Mouse (Mus musculus): ENCODE data around the gene Lrmp. TPM values are rescaled to one million over a fixed set of nuclear protein-coding genes. Genes with fewer than 3 reads are reported as not detected.
"Not testable (repeated sequence)": the region's sequence is repeated elsewhere in the genome, so short reads cannot be mapped to it uniquely, and the experiment has no call there.

Lrmp gene
- polyA plus RNA-seq, 1 experiment from 2014 or later: 178 TPM

DNA sequence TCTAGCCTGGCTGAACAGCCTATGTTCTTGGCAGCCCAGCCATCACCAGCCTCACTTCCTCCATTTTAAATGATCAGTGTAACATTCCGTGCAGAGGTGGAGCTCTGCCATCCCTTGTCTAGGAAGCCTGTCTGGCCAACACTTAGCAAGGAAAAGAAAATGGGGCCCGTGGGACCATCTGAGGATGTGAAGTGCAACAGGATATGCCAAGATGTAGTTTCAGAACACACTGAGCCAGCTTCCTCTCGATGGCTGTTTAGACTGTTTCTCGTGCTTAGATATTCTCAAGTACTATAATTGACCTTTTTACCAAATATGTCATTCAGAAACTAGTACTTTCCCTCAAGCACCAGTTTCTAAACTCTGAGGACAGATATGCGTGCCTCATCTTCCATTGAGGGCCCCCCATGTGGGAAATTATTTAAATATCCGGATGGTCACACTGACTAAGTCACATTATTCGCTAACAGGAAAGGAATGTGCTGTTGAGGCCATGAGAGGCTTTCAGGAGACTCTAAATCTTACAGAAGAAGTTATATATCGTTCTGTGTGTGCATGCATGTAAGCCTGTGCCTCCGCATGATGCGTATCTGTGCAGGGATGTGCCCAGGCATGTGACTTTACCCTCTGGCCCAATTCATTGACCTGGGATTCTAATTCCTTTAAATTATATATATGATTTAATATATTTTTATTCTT, 11.1 kb upstream of the Lrmp start:
- peak; percentile 44 for DNase-seq (ENCODE audit: low spot score)

DNA sequence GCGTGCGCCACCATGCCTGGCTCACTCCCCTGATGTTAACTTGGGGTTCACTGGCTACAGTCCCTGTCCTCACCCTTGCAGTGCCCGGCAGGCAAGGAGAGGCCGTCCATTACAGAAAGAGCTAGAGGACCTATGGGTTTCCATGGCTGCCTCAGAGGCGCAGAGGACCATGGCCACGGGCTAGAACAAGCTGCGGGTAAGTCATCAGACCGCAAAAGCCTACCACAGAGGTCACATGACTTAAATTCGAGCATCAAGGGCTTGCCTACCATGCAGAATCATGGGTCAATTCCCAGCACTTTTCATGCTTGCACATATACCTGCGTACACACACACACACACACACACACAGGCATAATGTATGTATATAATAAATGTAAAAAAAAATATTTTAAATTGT, 10.0 kb upstream of the Lrmp start:
- DNase-seq (ENCODE audit: low spot score): peak; percentile 32

DNA sequence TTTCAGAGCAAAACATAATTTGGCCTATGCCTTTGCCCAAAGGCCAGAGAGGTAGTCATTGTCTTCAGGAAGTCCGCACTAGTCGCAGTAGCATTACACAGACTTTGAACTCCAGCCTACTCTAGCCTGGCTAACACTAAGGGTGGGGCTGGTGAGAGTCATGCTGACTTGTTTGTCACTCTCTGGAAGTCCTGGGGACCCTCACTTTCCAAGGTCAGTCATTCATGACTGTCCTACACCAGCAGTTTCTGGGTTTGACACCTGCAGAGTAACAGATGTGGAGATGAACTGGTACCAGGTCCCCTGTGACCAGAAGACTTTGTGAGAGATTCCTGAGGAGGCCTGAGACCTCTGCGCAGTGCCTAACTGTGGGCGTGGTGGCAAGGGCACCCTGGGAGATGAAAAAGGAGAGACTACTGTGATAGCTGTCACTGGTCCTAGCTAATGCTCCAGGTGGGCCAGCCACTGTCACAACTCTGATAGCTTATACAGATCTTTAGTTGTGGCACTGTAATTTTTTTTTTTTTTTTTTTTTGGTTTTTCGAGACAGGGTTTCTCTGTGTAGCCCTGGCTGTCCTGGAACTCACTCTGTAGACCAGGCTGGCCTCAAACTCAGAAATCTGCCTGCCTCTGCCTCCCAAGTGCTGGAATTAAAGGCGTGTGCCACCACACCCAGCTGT, 9.2 kb upstream of the Lrmp start:
- no peak for DNase-seq (ENCODE audit: low spot score)

- no peak for DNase-seq (ENCODE audit: low spot score)
Measured at GRCm38 (mm10) chr6:145110786-145111185, 4.7 kb upstream of the Lrmp start.

GRCm38 (mm10) chr6:145112865-145113264, 2.6 kb upstream of the Lrmp start:
- no peak for DNase-seq (ENCODE audit: low spot score)

DNA sequence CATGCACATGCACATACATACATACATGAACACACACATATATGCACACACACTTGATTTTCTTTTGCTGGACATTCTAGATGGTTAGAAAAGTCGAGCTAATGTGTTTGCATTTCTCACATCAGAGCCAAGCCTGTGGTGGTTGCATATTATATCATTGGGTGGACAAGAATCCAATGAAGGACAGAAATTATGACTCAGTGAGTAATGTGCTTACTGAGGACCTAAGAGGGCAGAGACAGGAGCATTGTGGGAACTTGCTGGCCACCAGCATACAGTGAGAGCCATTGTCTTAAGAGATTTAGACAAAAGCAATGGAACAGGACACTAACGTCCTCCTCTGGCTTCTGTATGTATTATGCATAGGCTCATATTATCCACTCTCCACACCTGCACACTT, 892 bp upstream of the Lrmp start:
- no peak for DNase-seq (ENCODE audit: low spot score)

DNA sequence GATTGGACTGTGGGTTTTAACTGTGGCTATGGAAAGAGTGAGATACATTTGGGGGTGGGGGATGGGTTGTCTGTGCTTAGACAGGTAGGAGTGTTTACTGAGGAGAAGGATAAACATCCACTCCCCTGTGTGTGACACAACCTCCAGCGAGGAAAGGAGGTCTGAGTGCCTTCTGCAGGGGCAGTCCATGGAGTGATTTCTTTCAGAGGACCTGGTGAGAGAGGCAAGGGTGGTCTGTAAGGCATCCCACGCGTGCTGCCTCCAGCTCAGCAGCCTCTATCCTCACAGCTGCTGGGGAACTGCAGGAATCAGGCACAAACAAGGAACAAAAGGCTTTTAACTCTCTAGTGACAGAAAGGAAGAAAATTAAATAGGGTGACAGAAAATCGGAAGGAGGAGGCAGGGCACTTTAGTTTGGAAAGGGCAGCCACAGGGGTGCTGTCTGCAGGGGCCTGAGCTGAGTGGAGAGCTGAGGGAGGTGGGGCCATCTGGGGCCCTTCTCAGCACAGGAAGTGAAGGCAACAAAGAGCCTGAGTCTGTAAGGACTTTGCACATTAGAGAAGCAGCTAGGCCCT, 732 bp downstream of the Lrmp start:
- peak; percentile 58 for DNase-seq (ENCODE audit: low spot score)

DNA sequence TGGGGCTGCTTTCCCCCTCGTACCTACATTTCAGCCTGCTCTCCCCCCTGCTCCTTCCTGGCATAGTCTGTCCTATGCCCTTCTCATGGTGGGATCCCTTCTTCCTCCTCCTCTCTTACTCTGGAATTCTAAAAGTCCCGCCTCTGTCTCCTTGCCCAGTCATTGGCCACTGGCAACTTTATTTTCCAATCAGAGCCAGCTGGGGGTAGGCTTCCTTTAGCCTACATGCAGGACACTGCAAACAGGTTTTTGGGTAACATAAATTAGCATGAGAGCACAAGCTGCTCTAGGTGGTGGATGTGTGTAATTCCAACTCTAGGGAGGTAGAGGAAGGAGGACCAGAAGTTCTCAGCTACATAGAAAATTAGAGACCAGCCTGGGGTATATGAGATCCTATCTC, 4.6 kb downstream of the Lrmp start:
- no peak for DNase-seq (ENCODE audit: low spot score)

GRCm38 (mm10) chr6:145120787-145121589, 5.5 kb downstream of the Lrmp start:
- DNase-seq (ENCODE audit: low spot score): peak; percentile 88

DNA sequence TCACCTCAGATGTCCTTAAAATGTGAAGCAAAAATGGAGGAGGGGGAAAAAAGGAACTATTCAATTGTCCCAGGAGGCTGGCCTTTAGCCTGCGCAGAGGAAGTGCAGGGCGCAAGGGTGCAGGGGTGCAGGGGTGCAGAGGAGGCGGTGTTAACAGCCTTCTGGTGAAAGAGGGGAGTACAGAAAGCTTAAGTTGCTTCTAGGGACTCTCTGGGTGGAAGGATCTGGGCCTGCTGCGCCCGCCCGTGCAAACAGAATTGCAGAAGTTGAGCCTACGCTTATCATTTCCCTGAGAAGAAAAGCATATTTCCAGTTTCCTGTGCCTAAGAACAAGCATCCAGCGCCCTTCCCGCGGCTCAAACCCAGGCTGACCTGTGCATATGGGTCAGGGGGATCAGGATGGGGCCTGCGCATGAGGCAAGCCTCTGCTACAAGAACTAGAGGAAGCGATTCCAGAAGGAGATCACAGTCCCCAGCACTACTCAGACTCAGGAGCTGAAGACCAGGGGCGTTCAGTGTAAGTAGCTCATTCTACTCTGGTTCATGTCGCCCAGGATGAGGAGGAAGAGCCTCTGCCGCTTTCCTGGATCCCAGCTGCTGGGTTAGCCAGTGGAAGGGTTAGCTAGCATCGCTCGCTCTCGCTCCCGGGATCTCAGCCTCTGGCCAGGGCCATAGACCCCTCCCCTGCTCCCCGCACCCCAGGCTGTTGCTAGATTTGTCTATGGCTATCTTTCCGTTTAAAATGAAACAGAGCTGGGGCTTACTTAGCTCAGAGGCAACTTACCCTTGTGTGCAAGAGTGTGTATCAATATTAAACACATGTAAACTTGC, 6.4 kb downstream of the Lrmp start:
- DNase-seq (ENCODE audit: low spot score): peak; percentile 80

- peak; percentile 38 for DNase-seq (ENCODE audit: low spot score)
Measured at GRCm38 (mm10) chr6:145122423-145123059, 7.1 kb downstream of the Lrmp start.

- DNase-seq (ENCODE audit: low spot score): peak; percentile 41
Measured at GRCm38 (mm10) chr6:145123136-145124060, 7.9 kb downstream of the Lrmp start.

DNA sequence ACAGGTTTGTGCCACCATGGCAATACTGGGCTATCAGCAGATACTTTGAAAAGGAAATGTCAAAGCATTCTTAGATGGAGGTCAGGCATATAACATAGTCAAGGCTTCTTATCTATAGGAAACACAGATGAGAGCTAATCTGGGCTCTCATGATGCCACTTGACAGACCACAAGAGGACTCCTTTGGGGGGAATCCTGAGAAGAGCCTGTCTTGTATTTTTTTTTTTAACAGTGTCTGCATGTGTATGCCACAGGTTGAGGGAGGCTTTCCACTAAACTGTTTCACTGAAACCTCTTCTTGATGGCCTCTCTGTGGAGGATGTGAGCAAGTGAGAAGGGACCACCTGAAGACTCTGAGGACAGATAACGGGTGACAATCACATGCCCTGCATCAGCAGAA, 9.2 kb downstream of the Lrmp start:
- no peak for DNase-seq (ENCODE audit: low spot score)

DNA sequence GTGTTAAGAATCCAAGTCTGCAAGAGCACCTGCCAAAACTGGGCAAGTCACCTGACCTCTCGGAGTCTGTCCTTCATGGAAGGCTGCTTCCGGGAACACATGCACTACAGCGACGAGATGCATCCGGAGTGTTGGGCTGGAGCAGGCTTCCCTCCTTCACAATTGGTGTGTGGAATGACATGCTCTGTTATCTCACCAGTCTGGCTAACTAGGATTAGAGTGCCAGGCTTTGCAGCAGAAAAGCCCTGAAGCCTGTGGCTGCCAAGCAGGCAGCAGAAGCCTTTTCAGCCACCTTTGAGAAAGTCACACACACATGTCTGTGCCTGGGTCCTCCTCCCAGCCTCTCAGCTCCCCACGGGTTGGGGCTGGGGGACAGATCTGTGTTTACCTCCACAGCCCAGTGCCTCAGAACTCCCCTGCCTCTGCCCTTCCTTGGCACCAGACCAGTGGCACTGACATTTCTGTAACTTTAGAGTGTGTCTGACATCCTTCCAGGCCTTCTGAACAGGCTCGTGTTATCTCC, 10.2 kb downstream of the Lrmp start:
- no peak for DNase-seq (ENCODE audit: low spot score)

- no peak for DNase-seq (ENCODE audit: low spot score)
Measured at GRCm38 (mm10) chr6:145127652-145128051, 12.2 kb downstream of the Lrmp start.

GRCm38 (mm10) chr6:145129563-145129962, 14.1 kb downstream of the Lrmp start:
- no peak for DNase-seq (ENCODE audit: low spot score)

- DNase-seq (ENCODE audit: low spot score): no peak
Measured at GRCm38 (mm10) chr6:145131991-145132390, 16.5 kb downstream of the Lrmp start.

DNA sequence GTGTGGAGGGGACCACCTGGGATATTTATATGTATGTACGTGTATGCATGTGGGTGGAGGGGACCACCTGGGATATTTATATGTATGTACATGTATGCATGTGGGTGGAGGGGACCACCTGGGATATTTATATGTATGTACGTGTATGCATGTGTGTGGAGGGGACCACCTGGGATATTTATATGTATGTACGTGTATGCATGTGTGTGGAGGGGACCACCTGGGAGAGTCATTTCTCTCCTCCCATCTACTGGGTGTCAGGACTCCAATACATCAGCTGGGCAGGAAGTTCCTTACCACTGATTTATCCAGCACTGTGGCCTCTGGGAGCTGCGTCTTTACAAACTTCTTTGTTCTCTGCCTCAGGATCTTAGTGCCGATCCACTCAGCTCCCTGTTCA, 17.5 kb downstream of the Lrmp start:
- not testable (repeated sequence) for DNase-seq (ENCODE audit: low spot score)

DNA sequence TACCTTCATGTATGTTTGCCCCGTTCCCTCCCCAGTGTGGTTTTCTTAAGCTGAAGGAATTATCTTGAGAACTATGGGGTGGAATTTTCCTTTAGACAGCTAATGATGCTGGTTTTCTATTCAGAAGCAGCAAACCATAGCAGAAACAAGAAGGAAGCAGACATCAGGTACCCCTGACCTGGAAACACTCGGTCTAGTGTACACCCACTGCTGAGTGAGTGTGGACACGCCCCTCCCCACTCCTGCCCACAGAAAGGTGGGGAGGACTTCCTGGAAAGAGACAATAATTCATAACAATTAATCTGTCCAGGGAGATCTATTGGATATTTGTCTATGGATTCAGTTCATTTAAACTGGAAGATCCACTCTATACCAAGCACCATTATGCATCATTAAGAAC, 19.8 kb downstream of the Lrmp start:
- DNase-seq (ENCODE audit: low spot score): no peak

All from thymus, postnatal 0 days (tissue).